Mouse (Mus musculus) heart, embryonic 10.5 days (tissue): ENCODE results near the gene Edf1. TPM values are rescaled to one million over a fixed set of nuclear protein-coding genes. Genes with fewer than 3 reads are reported as not detected.

Experiments
- DNase-seq: peaks from one replicate; pipeline ENCODE4 v3.0.0-alpha.2; 2017; ENCODE audit warnings: low spot score
- H3K27ac ChIP-seq: fragments of 300-500 bp; sonication (generic); 2 replicates; pipeline ENCODE4 v1.5.1; 2016; ENCODE audit warnings: mild to moderate bottlenecking
- H3K27me3 ChIP-seq: fragments of 300-500 bp; sonication (generic); 2 replicates; pipeline ENCODE4 v1.6.1; 2016; ENCODE audit warnings: mild to moderate bottlenecking; ENCODE audit not compliant: poor library complexity, insufficient read depth, severe bottlenecking
- H3K36me3 ChIP-seq: fragments of 300-500 bp; sonication (generic); 2 replicates; pipeline ENCODE4 v1.6.1; 2016; ENCODE audit warnings: mild to moderate bottlenecking, moderate library complexity
- H3K4me1 ChIP-seq: fragments of 300-500 bp; sonication (generic); 2 replicates; pipeline ENCODE4 v1.6.1; 2016; ENCODE audit warnings: mild to moderate bottlenecking
- H3K4me3 ChIP-seq: fragments of 300-500 bp; sonication (generic); 2 replicates; pipeline ENCODE4 v1.5.1; 2016; ENCODE audit warnings: mild to moderate bottlenecking, moderate library complexity
- H3K9me3 ChIP-seq: fragments of 300-500 bp; sonication (generic); 2 replicates; pipeline ENCODE4 v1.6.1; 2016; ENCODE audit warnings: mild to moderate bottlenecking, moderate library complexity
- WGBS: fragments of 180-500 bp; shearing (Covaris S2); methylation state at CpG from one replicate; pipeline ENCODE4 v1.1.7; 2016; 5-methylcytosine and 5-hydroxymethylcytosine counted together
- polyA plus RNA-seq: library from polyadenylated mRNA; unstranded; fragments of >200 nt; fragmentation: Nextera tagmentation; extraction: Ambion mirVana; gene quantifications from 2 replicates; pipeline ENCODE4 v1.2.1, GENCODE M21; 2016

Gene Edf1
- polyA plus RNA-seq, 1 experiment from 2014 or later, result 382 TPM

DNA sequence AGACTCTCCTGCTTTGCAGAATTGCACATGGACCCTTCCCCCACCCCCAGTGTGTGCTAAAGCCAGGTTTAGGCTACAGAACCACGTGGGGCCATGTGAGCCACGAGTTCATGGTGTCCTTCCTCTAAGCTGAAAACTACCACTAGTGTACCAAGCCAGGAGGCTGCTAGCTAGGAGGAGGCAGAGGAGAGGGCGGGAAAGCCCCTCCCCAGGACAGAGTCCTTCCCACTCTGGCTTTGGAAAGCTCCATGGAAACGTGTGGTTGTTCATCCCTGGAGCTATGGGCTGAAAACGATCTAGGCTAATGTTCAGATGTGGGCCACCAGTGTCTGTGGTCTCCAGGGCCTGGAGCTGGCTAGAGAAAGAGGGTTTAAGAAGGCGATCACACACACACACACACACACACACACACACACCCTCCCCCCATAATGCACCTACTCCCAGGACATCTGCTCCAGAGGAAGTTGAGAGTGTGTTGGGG is 23.0 kb downstream of the Edf1 start:
- H3K27me3 ChIP-seq, result peaks cover 58% of the 10 kb centered on the region
- peaks cover 61% of the 10 kb centered on the region for H3K4me1 ChIP-seq
- H3K4me3 ChIP-seq, result 0 out of 2 replicates have a peak overlapping the region, but pooled peaks have one; percentile 52
- H3K36me3 ChIP-seq, result peaks cover 31% of the 10 kb centered on the region
- 46% methylated on average over 6 of the region's 6 CpGs for WGBS
- H3K9me3 ChIP-seq, result no peaks in the 10 kb centered on the region
- H3K27ac ChIP-seq, result no peak overlapping the region
- no peak for DNase-seq

DNA sequence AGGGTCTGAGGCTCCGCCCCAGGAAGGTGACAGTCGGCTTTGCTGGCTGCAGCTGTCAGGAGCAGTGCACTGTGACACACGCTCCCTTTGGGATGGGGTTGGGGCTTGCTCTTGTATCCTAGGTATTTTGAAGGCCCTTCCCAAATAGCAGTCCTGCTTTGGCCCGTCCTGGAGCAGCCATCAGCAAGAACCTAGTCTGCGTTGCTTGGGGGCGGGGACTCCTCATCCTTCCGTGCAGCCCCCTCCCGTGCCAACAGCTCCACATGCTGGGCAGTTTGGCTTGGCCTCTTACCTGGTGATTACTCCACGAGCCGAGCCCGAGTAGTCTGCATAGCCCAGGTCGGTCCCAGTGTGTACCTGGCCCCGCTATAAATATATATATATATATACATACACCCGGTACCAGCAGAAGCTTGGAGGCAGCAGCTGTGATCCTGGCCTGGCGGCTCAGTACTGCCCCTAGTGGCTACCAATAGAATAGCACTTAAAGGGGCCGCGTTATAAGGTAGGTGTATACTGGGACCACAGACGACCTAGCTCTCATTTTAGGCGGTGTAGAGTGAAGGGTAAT is 23.7 kb downstream of the Edf1 start, which contains the start of gene Ajm1:
Gene Ajm1, minus strand, starts transcription at position 464 of the 571 bp plus-strand sequence.
- H3K27me3 ChIP-seq, result peaks cover 50% of the 10 kb centered on the region
- H3K9me3 ChIP-seq, result no peaks in the 10 kb centered on the region
- H3K4me1 ChIP-seq, result peaks cover 57% of the 10 kb centered on the region
- peak within 1 kb of the TSS; percentile 52 for H3K4me3 ChIP-seq
- no peak within 1 kb of the TSS for H3K27ac ChIP-seq
- no peak for DNase-seq
- 7% methylated on average over 19 of the region's 19 CpGs for WGBS
- H3K36me3 ChIP-seq, result peaks cover 37% of the 10 kb centered on the region

DNA sequence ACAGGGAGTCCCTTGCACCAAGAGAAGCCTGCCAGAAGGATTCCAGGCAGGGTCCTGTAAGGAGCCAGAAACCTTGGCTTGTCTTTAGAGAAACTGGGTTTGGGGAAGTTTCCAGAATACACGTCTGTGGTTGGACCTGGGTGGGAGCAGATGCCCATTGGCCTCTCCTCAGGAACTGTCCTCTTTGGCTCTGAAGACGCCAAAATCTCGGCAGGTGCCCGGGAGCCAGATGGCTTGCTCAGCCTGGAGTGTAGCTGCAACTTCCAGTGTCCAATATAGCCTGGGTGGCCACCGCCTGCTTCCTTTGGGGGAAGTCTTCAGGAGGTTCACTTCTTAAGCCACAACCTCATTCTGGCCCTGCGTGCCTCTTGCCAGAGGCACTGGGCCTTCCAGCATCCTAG is 24.3 kb downstream of the Edf1 start:
- Histone ChIP-seq H3K4me3 (peak overlapping the region; percentile 52; the same call in 1 of the 2 replicates), H3K9me3 (no peaks in the 10 kb centered on the region), H3K27ac (no peak overlapping the region), H3K36me3 (peaks cover 42% of the 10 kb centered on the region), H3K27me3 (peaks cover 45% of the 10 kb centered on the region), H3K4me1 (peaks cover 60% of the 10 kb centered on the region)
- no peak for DNase-seq
- 30% methylated on average over 6 of the region's 6 CpGs for WGBS

DNA sequence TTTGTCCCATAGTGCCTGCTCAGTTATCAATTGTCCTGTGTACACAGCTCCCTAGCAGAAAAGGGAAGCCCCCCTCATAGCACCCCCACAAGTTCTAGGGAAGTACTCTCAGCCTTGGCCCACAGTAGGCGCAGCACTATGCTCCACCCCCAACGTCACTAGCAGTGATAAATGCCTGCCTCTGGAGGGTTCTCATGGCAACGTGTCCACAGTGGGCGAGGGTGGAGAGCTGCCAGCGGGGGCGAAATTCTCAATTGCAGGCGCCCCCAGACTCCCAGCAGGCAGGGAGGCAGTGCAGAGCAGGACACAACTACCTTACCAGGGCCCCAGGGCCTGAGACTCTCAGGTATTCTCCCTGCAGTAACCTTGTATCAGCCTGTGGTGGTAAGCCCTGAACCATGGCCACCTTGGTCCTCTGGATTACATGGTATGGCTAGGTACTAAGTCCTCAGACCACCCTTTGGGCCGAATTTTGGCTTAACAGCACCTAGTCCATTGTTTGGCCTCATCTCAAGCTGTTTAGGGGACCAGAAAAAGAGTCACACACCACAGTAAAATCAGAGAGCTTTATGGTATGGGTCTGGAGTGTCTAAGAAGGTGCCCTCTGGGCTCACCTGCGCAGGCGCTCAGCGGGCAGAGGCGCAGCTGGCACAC is 24.9 kb downstream of the Edf1 start:
- Histone ChIP-seq H3K4me3 (no peak overlapping the region), H3K4me1 (peaks cover 59% of the 10 kb centered on the region)
- DNase-seq, result no peak

DNA sequence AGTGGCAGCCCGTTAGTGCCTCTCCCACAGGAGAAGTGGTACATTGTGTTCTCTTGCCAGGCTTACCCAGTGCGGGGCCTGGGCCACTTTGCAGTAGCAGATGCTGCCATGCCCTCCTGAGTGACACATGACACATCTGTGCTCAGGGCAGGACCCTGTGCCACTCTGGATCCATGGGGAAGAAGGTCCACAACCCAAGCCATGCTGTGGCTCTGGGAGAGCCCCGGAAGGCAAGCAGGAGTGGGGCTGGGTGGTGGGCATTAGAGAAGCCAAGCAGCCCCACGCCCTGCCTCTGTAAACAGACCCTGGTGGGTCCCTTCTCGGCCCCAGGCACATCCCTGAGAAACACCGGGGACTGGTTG is 25.5 kb downstream of the Edf1 start:
- WGBS, result 90% methylated on average over 6 of the region's 6 CpGs
- peaks cover 33% of the 10 kb centered on the region for H3K27me3 ChIP-seq
- no peak overlapping the region for H3K27ac ChIP-seq
- peaks cover 54% of the 10 kb centered on the region for H3K36me3 ChIP-seq
- H3K4me1 ChIP-seq, result peaks cover 54% of the 10 kb centered on the region
- H3K9me3 ChIP-seq, result no peaks in the 10 kb centered on the region
- DNase-seq, result no peak
- H3K4me3 ChIP-seq, result no peak overlapping the region

More for the DNA sequence above, 24.9 kb downstream of the Edf1 start:
- Histone ChIP-seq H3K27me3 (peaks cover 38% of the 10 kb centered on the region), H3K9me3 (no peaks in the 10 kb centered on the region), H3K36me3 (peaks cover 49% of the 10 kb centered on the region), H3K27ac (no peak overlapping the region)
- 56% methylated on average over 12 of the region's 12 CpGs for WGBS

DNA sequence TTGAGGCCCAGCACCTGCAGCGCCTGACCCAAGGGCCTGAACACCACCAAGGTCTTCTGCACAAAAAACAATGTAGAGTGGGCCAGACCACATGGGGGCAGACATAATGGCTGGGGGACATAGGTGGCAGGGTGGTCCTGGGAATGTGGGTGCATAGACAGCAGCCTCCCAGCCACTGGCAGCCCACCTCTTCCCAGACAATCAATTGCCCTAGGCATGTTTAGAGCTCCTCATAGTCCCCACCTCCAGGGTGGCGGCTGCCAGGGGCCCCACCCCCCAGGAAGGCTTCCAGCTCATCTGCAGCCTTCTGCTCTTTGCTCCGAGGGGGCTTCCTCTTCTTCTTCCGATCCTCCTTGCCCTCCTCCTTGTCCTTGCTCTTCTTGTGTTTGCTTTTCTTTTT is 25.9 kb downstream of the Edf1 start:
- H3K4me1 ChIP-seq, result peaks cover 51% of the 10 kb centered on the region
- H3K36me3 ChIP-seq, result peaks cover 59% of the 10 kb centered on the region
- peaks cover 29% of the 10 kb centered on the region for H3K27me3 ChIP-seq
- 68% methylated on average over 4 of the region's 4 CpGs for WGBS
- H3K4me3 ChIP-seq, result no peak overlapping the region
- no peak for DNase-seq
- no peaks in the 10 kb centered on the region for H3K9me3 ChIP-seq
- no peak overlapping the region for H3K27ac ChIP-seq

DNA sequence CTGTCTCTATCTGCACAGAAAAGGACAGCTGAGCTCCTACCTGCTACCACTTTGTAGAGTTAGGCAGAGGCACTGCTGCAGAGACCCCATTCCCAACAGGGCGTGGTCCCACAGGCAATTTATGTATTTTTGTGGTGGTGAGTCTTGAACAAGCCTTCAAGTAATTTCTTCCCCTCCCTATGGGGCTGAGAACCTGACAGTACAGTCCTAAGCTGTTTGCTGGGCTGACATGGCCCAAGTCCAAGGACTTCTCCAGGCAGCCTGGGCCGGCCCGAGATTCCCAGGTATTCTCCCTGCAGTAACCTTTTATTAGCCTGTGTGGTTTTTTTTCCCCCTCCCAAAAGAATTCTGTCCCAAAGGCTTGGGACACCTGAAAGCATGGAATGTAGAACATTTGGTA is 26.5 kb downstream of the Edf1 start:
- Histone ChIP-seq H3K4me1 (peaks cover 46% of the 10 kb centered on the region), H3K27me3 (peaks cover 23% of the 10 kb centered on the region), H3K9me3 (no peaks in the 10 kb centered on the region), H3K4me3 (no peak overlapping the region), H3K36me3 (peaks cover 63% of the 10 kb centered on the region), H3K27ac (no peak overlapping the region)
- WGBS, result 98% methylated on average over 3 of the region's 3 CpGs
- DNase-seq, result no peak

DNA sequence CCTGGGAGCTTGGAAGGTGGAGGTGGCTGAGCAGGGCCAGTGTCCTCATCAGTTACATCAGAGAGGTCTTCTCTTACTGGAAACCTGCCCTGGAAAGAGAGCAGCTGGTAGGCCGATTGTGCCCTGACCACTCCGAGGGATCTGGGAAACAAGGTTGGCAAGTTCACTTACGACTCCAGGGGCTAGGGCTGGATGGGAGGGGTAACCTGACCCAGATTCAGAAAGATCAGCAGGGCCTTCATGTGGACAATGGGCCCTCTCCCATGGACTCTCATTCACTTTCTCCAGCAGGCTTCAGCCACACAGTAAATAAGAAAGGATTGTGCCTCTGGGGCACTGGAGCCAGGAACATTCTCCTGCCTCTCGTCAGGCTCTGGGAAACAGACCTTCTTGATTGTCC is 27.2 kb downstream of the Edf1 start:
- Histone ChIP-seq H3K9me3 (no peaks in the 10 kb centered on the region), H3K36me3 (peaks cover 70% of the 10 kb centered on the region), H3K27me3 (peaks cover 16% of the 10 kb centered on the region), H3K27ac (no peak overlapping the region), H3K4me1 (peaks cover 39% of the 10 kb centered on the region), H3K4me3 (no peak overlapping the region)
- 84% methylated on average over 4 of the region's 4 CpGs for WGBS
- DNase-seq, result no peak

DNA sequence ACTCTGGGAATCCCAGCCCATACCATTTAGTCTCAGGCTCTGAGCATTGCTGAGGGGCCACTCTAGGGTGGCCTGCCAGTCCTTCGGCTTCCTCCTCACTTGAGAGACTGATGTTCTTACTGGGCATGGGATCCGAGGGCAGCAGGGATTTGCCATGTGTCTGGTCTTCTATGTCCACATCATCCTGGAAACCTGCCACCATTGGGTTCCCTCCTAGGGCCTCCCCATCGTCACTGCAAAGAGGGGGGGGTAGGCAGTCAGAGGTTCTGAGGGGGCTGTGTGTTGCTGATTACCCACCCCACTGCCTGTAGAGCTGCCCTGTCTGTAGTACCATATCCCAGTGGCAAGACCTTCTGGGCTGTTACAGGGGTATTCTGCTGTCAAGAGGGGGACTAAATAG is 28.0 kb downstream of the Edf1 start:
- no peak overlapping the region for H3K4me3 ChIP-seq
- peaks cover 8% of the 10 kb centered on the region for H3K27me3 ChIP-seq
- 88% methylated on average over 3 of the region's 3 CpGs for WGBS
- DNase-seq, result no peak
- H3K4me1 ChIP-seq, result peaks cover 37% of the 10 kb centered on the region
- peaks cover 77% of the 10 kb centered on the region for H3K36me3 ChIP-seq
- H3K27ac ChIP-seq, result no peak overlapping the region
- no peaks in the 10 kb centered on the region for H3K9me3 ChIP-seq

DNA sequence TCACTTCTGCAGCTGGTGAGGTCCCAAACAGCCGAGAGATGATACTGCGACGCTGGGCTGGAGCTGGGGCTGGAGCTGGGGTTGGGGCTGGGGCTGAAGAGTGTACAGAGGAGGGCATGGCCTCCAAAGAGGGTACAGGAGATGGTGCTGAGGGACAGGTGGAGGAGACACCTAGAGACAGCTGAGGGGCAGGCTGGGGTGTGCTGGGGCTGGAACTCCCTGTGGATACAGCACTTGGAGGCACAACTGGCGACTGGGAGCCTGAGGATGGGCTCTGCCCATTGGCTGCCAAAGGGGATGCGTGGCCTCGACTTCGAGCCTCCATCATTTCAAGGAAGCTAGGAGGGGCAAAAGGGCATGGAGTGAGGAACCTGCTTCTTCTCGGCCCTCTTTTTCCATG is 29.6 kb downstream of the Edf1 start:
- peaks cover 21% of the 10 kb centered on the region for H3K4me1 ChIP-seq
- H3K27ac ChIP-seq, result no peak overlapping the region
- no peak for DNase-seq
- H3K27me3 ChIP-seq, result no peaks in the 10 kb centered on the region
- peaks cover 94% of the 10 kb centered on the region for H3K36me3 ChIP-seq
- no peak overlapping the region for H3K4me3 ChIP-seq
- 93% methylated on average over 8 of the region's 8 CpGs for WGBS
- H3K9me3 ChIP-seq, result no peaks in the 10 kb centered on the region

DNA sequence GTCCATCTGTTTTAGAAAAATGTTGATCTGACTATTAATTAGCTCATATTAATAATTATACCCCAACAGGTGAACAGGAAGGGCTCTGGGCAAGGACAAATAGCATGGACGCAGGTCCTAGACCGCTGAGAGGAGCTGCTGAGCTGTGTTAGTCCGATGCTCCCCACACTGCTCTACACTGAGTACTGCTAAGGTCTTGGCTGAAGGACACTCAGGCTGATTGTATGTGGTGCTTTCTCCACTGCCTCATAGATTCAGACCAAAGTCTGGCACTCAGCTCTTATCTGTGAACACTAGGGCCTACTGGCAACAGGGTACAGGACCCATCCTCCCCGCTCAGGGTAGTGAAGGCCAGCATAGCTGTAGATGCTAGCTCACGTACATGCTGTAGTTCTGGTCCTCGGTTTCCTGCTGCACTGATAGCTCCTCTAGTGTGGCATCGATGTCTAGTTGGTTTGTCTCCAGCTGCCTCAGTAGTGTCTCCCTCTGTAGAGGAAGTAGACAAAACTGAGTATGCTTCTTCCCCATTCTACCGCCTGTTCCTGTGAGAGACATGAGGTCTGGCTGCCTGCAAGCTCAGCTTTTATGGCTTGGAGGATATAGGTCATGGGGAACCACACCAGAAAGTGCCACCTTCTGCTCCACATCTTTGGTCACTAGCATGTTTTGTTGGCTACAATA is 30.7 kb downstream of the Edf1 start:
- Histone ChIP-seq H3K27ac (no peak overlapping the region), H3K27me3 (no peaks in the 10 kb centered on the region), H3K9me3 (no peaks in the 10 kb centered on the region), H3K4me3 (no peak overlapping the region), H3K4me1 (peaks cover 11% of the 10 kb centered on the region), H3K36me3 (peaks cover 97% of the 10 kb centered on the region)
- WGBS, result 86% methylated on average over 8 of the region's 8 CpGs
- no peak for DNase-seq

DNA sequence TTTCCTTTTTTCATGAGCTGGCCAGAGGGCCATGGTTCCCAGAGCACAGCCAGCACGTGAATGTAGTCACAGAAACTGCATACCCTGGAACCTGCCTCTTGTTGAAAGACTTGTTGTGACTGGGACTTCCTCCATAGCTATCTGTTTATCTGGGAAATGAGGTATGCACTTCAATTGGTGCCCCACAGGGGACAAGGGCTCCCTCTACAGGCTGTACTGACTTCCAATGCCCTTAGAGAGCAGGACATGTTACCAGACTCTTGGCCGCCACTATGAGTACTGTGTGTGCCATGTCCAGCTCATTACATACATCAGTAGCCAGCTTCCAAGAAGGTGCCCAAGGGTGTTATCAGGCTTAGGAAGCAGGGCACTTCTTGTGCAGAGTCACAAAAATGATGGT is 34.2 kb downstream of the Edf1 start:
- DNase-seq, result no peak
- no peak overlapping the region for H3K27ac ChIP-seq
- H3K4me3 ChIP-seq, result no peak overlapping the region
- WGBS, result 82% methylated on average over 2 of the region's 2 CpGs
- H3K4me1 ChIP-seq, result peaks cover 8% of the 10 kb centered on the region
- no peaks in the 10 kb centered on the region for H3K9me3 ChIP-seq
- H3K36me3 ChIP-seq, result peaks cover 93% of the 10 kb centered on the region
- no peaks in the 10 kb centered on the region for H3K27me3 ChIP-seq

DNA sequence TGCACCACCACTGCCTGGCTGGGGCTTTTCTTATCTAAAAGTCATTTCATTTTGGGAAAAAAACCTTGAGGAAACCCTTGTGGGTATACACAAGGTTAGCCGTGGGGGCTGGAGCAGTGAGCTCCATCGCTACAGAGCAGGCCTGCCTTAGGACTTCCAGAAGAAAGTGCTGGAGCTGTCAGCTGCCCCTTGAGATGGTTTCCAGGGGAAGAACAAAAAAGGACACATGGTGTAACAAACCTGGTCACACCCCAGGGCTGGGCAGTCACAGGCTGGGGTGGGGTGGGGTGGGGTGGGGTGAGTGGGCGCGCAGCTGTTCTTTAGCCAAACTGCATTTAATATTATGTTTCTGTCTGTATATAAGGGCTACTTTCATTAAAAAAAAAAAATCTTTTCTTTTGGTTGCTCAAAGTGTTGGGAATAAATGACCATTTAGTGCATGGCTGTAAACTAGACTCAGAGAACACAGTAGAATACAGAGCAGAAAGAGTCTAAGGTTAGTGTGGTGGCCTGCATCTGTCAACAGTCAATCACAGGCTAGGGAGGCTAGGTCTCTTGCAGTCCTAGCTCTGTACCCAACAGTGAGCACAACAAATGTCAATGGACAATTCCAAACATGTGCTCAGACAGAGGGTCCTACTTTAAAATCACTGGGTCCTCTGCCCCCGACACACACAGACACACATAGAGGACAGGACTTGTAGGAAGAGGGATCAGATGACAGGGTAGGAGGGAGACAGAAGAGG is 39.3 kb downstream of the Edf1 start:
- DNase-seq, result no peak
- 0 out of 2 replicates have a peak, but pooled peaks cover 3% of the 10 kb centered on the region for H3K4me1 ChIP-seq
- WGBS, result 89% methylated on average over 5 of the region's 5 CpGs
- no peaks in the 10 kb centered on the region for H3K27me3 ChIP-seq
- peaks cover 95% of the 10 kb centered on the region for H3K36me3 ChIP-seq
- H3K4me3 ChIP-seq, result no peak overlapping the region
- no peaks in the 10 kb centered on the region for H3K9me3 ChIP-seq
- no peak overlapping the region for H3K27ac ChIP-seq
